Mouse (Mus musculus): ENCODE data around the gene Pik3c2b. TPM values are rescaled to one million over a fixed set of nuclear protein-coding genes. Genes with fewer than 3 reads are reported as not detected.

The Pik3c2b gene
- polyA plus RNA-seq, 1 experiment: 15.5 TPM

DNA sequence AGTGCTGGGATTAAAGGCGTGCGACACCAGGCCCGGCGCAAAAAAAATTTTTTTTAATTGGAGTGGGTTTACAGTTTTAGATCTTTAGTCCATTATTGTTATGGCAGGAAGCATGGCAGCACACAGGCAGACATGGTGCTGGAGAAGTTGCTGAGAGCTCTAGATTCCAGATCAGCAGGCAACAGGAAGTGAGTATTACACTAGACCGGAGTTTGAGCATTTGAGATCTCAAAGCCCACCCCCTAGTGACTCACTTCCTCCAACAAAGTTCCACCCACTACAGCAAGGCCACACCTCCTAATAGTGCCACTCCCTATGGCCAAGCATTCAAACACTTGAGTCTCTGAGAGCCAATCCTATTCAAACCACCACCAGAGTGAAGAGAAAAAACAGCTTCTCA lies 72.7 kb downstream of the Pik3c2b start:
- WGBS: 88% methylated on average over 5 of the region's 5 CpGs
- Histone ChIP-seq H3K27ac (ENCODE audit: insufficient read depth, low read length) (no peak overlapping the region), H3K4me3 (replicated peaks; ENCODE audit: insufficient read depth, low read depth, low read length) (no peak overlapping the region), H3K27me3 (ENCODE audit: control insufficient read depth, insufficient read depth, low read length) (no peaks in the 10 kb centered on the region), H3K4me1 (ENCODE audit: control insufficient read depth, insufficient read depth, low read length) (no peaks in the 10 kb centered on the region)
- no peak for TF ChIP-seq POLR2A (IDR thresholded peaks at IDR 0.05; ENCODE audit: borderline replicate concordance, insufficient read depth, low read length)
- TF ChIP-seq CTCF (IDR thresholded peaks at IDR 0.05; ENCODE audit: borderline replicate concordance, insufficient read depth, low read depth, low read length): no peak
- DNase-seq: no peak

GRCm38 (mm10) chr1:133118844-133119243 lies 73.4 kb downstream of the Pik3c2b start:
- 87% methylated on average over 3 of the region's 3 CpGs for WGBS
- Histone ChIP-seq H3K4me1 (ENCODE audit: control insufficient read depth, insufficient read depth, low read length) (no peaks in the 10 kb centered on the region), H3K4me3 (replicated peaks; ENCODE audit: insufficient read depth, low read depth, low read length) (no peak overlapping the region), H3K27ac (ENCODE audit: insufficient read depth, low read length) (no peak overlapping the region), H3K27me3 (ENCODE audit: control insufficient read depth, insufficient read depth, low read length) (no peaks in the 10 kb centered on the region)
- TF ChIP-seq CTCF (IDR thresholded peaks at IDR 0.05; ENCODE audit: borderline replicate concordance, insufficient read depth, low read depth, low read length) (no peak), POLR2A (IDR thresholded peaks at IDR 0.05; ENCODE audit: borderline replicate concordance, insufficient read depth, low read length) (no peak)
- DNase-seq: no peak

GRCm38 (mm10) chr1:133119931-133120712 lies 74.7 kb downstream of the Pik3c2b start:
- 68% methylated on average over 7 of the region's 7 CpGs for WGBS
- no peak overlapping the region for H3K4me3 ChIP-seq (replicated peaks; ENCODE audit: insufficient read depth, low read depth, low read length)
- no peaks in the 10 kb centered on the region for H3K4me1 ChIP-seq (ENCODE audit: control insufficient read depth, insufficient read depth, low read length)
- H3K27ac ChIP-seq (ENCODE audit: insufficient read depth, low read length): no peak overlapping the region
- no peak for DNase-seq
- no peaks in the 10 kb centered on the region for H3K27me3 ChIP-seq (ENCODE audit: control insufficient read depth, insufficient read depth, low read length)
- TF ChIP-seq CTCF (IDR thresholded peaks at IDR 0.05; ENCODE audit: borderline replicate concordance, insufficient read depth, low read depth, low read length): no peak
- no peak for TF ChIP-seq POLR2A (IDR thresholded peaks at IDR 0.05; ENCODE audit: borderline replicate concordance, insufficient read depth, low read length)

DNA sequence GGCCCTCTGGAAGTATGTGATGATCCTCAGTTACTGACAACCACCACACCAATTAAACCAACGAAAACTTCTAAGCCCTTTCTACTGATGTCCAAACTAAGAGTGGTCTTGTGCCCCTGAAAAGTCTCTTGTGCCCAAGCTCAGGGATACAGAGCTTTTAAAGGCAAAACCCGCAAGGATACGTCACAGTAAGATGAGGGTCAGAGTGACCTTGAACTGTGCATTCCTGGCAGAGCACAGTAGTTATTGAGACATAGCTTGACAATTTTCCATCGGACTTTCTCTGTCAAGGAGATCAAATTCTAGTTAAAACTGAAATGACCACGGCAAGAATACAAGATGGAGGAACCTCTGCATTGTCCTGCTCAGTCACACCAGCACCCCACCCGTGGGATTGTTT lies 75.8 kb downstream of the Pik3c2b start:
- TF ChIP-seq POLR2A (IDR thresholded peaks at IDR 0.05; ENCODE audit: borderline replicate concordance, insufficient read depth, low read length): no peak
- no peak for TF ChIP-seq CTCF (IDR thresholded peaks at IDR 0.05; ENCODE audit: borderline replicate concordance, insufficient read depth, low read depth, low read length)
- H3K27me3 ChIP-seq (ENCODE audit: control insufficient read depth, insufficient read depth, low read length): no peaks in the 10 kb centered on the region
- H3K4me3 ChIP-seq (replicated peaks; ENCODE audit: insufficient read depth, low read depth, low read length): no peak overlapping the region
- no peak overlapping the region for H3K27ac ChIP-seq (ENCODE audit: insufficient read depth, low read length)
- no peaks in the 10 kb centered on the region for H3K4me1 ChIP-seq (ENCODE audit: control insufficient read depth, insufficient read depth, low read length)
- 57% methylated on average over 6 of the region's 6 CpGs for WGBS
- no peak for DNase-seq

DNA sequence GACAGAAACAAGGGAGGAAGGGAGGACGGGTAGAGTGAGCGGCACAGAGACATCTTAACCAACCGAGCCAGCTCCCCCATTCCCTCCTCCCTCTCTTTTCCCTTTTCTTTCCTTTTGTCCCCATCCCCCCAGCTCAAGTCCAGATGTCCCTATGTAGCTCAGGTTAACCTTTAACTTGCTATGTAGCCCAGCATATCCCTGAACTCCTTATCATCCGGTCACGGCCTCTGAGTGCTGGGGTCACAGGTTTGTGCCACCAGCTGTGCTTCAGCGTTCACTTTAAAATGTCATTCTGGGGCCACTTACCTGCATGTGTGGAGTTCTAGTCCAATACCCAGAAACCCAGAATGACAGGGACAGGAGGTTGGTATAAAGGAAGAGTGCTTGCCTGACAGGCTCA lies 78.7 kb downstream of the Pik3c2b start:
- Histone ChIP-seq H3K4me1 (ENCODE audit: control insufficient read depth, insufficient read depth, low read length) (no peaks in the 10 kb centered on the region), H3K27ac (ENCODE audit: insufficient read depth, low read length) (no peak overlapping the region), H3K27me3 (ENCODE audit: control insufficient read depth, insufficient read depth, low read length) (no peaks in the 10 kb centered on the region), H3K4me3 (replicated peaks; ENCODE audit: insufficient read depth, low read depth, low read length) (no peak overlapping the region)
- no peak for DNase-seq
- TF ChIP-seq CTCF (IDR thresholded peaks at IDR 0.05; ENCODE audit: borderline replicate concordance, insufficient read depth, low read depth, low read length): no peak
- no peak for TF ChIP-seq POLR2A (IDR thresholded peaks at IDR 0.05; ENCODE audit: borderline replicate concordance, insufficient read depth, low read length)
- 77% methylated on average over 6 of the region's 6 CpGs for WGBS

- Histone ChIP-seq H3K27me3 (ENCODE audit: control insufficient read depth, insufficient read depth, low read length) (no peaks in the 10 kb centered on the region), H3K4me3 (replicated peaks; ENCODE audit: insufficient read depth, low read depth, low read length) (no peak overlapping the region), H3K4me1 (ENCODE audit: control insufficient read depth, insufficient read depth, low read length) (no peaks in the 10 kb centered on the region; the same call in 1 of the 2 replicates), H3K27ac (ENCODE audit: insufficient read depth, low read length) (no peak overlapping the region)
- DNase-seq: no peak
- 91% methylated on average over 9 of the region's 9 CpGs for WGBS
- TF ChIP-seq CTCF (IDR thresholded peaks at IDR 0.05; ENCODE audit: borderline replicate concordance, insufficient read depth, low read depth, low read length) (no peak), POLR2A (IDR thresholded peaks at IDR 0.05; ENCODE audit: borderline replicate concordance, insufficient read depth, low read length) (no peak)
Observed at GRCm38 (mm10) chr1:133125640-133126364, 80.3 kb downstream of the Pik3c2b start.

GRCm38 (mm10) chr1:133126365-133126740 lies 80.9 kb downstream of the Pik3c2b start:
- Histone ChIP-seq H3K27ac (ENCODE audit: insufficient read depth, low read length) (no peak overlapping the region), H3K27me3 (ENCODE audit: control insufficient read depth, insufficient read depth, low read length) (no peaks in the 10 kb centered on the region), H3K4me1 (ENCODE audit: control insufficient read depth, insufficient read depth, low read length) (no peaks in the 10 kb centered on the region; the same call in 1 of the 2 replicates), H3K4me3 (replicated peaks; ENCODE audit: insufficient read depth, low read depth, low read length) (no peak overlapping the region)
- WGBS: 60% methylated on average over 4 of the region's 4 CpGs
- DNase-seq: no peak
- TF ChIP-seq CTCF (IDR thresholded peaks at IDR 0.05; ENCODE audit: borderline replicate concordance, insufficient read depth, low read depth, low read length): no peak
- TF ChIP-seq POLR2A (IDR thresholded peaks at IDR 0.05; ENCODE audit: borderline replicate concordance, insufficient read depth, low read length): no peak

- H3K27me3 ChIP-seq (ENCODE audit: control insufficient read depth, insufficient read depth, low read length): no peaks in the 10 kb centered on the region
- H3K4me3 ChIP-seq (replicated peaks; ENCODE audit: insufficient read depth, low read depth, low read length): no peak overlapping the region
- no peak for DNase-seq
- H3K4me1 ChIP-seq (ENCODE audit: control insufficient read depth, insufficient read depth, low read length): no peaks in the 10 kb centered on the region; the same call in 1 of the 2 replicates
- no peak overlapping the region for H3K27ac ChIP-seq (ENCODE audit: insufficient read depth, low read length)
- TF ChIP-seq CTCF (IDR thresholded peaks at IDR 0.05; ENCODE audit: borderline replicate concordance, insufficient read depth, low read depth, low read length) (no peak), POLR2A (IDR thresholded peaks at IDR 0.05; ENCODE audit: borderline replicate concordance, insufficient read depth, low read length) (no peak)
- 76% methylated on average over 9 of the region's 9 CpGs for WGBS
Observed at GRCm38 (mm10) chr1:133127328-133127727, 81.9 kb downstream of the Pik3c2b start.
